8 mouse cellular contexts compared by ENCODE assay signal in genomic region chr2:174673592-174674286, GRCm38 (mm10). TPM values are rescaled to one million over a fixed set of nuclear protein-coding genes. Genes with fewer than 3 reads are reported as not detected.
DNase-seq lines count a peak whose midpoint lies in the region; ATAC-seq lines count a peak whose summit lies in the region.

No protein-coding gene starts in this region.

- DNase-seq in adrenal gland, adult (ENCODE audit: inconsistent age in 2 of 2, low spot score in 1 of 2) = peak; percentile 83 to 96
- DNase-seq in embryo, embryonic 10 days (ENCODE audit: low spot score) = peak; percentile 95
- peak; percentile 93 for DNase-seq in gastrocnemius, postnatal 10 days
- DNase-seq in induced T-regulatory cell, adult 2 months (ENCODE audit: low read depth) = peak; percentile 80
- DNase-seq in left cerebral cortex, postnatal 10 days (ENCODE audit: extremely low spot score in 1 of 2, low spot score in 2 of 2) = peak; percentile 88 to 94
- DNase-seq in right cerebral cortex, postnatal 10 days (ENCODE audit: low spot score in 2 of 2) = peak; percentile 91 to 95
- peak; percentile 90 for DNase-seq in urinary bladder, postnatal 14 days (ENCODE audit: low spot score)

- peak; percentile 74 for ATAC-seq in megakaryocyte progenitor cell, adult 5-6 weeks (replicated peaks; ENCODE audit: poor library complexity)

- intact Hi-C loops in left cerebral cortex, postnatal 10 days (cut with DNase I) = loop anchor here (1.0 to 5.0 kb wide), 5 partner anchors 179 to 361 kb away; partner anchors contain the start of gene Atp5e

RNA-seq across cellular contexts. Expression of gene Zfp831, which starts 30.4 kb away (rescaled TPM):
- total RNA-seq in gastrocnemius, postnatal 10 days (2021) = under 1 TPM; 0.05 to 0.07 TPM
- 1 to 10 TPM; 2.8 to 3.0 TPM for total RNA-seq in left cerebral cortex, postnatal 10 days (2021)
- total RNA-seq in megakaryocyte progenitor cell, adult 5-6 weeks (2015) = 0.76 and 1.5 TPM in 2 replicates
- total RNA-seq in megakaryocyte progenitor cell, adult 5-6 weeks (2017) = 0.67 and 1.1 TPM in 2 replicates

Comparison
In these comparisons a context has a peak if more than half of its experiments do, and no peak if none do; other contexts are left out.
1. Peak in every context shown above with its lines: DNase-seq and ATAC-seq.